Mouse (Mus musculus) kidney, adult 2 months (tissue): ENCODE results near the gene Rab9.

Experiments used
- CTCF ChIP-seq: fragments of 200-500 bp; conservative IDR thresholded peaks from 2 replicates; pipeline ENCODE4 v1.5.1; 2011; ENCODE audit warnings: low read depth, mild to moderate bottlenecking, control low read depth, low read length, moderate library complexity, mixed read lengths; ENCODE audit not compliant: insufficient read depth, insufficient read length
- POLR2A ChIP-seq: fragments of 200-500 bp; IDR thresholded peaks from one replicate; pipeline ENCODE4 v1.6.1; 2011; ENCODE audit warnings: low read depth, low read length, control low read depth

DNA sequence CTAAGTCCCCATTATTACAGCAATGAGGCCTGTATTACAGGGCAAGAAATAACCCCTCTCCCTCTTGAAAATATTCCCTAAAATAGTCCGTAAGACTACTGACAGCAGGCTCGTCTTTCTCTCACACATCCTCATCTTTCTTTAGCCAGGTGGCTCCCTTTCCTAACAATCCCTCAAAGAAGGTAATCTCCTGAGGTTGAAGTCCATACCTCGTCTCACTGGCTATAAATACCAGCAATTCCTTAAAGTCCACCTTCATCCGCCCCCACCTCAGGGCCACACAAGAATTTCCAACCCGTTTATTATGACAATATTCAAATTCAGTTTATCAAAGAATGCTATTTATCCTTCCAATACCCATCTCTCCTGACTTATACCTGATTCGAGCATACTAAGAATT lies 7.1 kb downstream of the Rab9 start:
- TF ChIP-seq CTCF = no peak
- TF ChIP-seq POLR2A = no peak
